Mouse (Mus musculus) E14TG2a.4 (cell line): ENCODE results near the gene Agt.

Source experiments
- CTCF ChIP-seq: conservative IDR thresholded peaks from 2 replicates; pipeline ENCODE4 v1.5.1; 2014; ENCODE audit warnings: low read length
- POU5F1 ChIP-seq: IDR thresholded peaks from 2 replicates; pipeline ENCODE4 v1.6.1; 2014; ENCODE audit warnings: low read length, borderline replicate concordance

DNA sequence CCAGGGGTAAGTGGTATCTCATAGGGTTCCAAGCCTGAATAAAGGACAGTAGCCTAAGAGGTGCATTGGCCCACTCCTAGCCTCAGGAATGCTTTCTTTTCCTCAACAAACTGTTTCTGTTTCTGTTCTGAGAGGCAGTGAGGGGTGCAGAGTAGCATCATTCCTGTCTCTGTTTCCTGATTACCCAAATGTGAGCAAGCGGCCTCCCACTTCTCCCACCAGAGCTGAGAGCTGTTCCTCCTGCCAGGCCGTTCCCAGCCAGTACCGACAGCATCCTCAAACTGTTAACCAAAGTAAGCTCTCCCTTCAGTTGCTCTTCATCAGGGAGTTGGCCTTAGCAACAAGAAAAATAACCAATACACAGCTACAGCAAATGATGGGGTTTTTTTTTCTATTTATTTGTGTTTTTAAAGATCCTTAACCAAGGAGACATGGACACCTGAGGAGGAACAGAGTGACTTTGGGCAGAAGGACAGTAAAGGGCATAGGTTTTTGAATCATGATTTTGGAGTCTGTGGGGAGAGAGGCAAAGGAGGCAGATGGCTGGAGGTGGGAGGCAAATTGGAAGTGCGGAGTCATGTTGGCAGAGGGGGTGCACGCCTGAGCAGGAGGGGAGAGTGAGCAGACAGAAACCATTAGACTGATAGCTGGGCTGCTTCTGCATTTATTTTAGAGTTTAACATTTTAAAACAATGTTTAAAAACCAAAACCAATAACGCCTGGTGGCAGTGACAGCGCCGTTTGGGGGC lies 61.8 kb downstream of the Agt start:
- TF ChIP-seq CTCF (no peak), POU5F1 (no peak)
